Mouse (Mus musculus) testis, adult 2 months (tissue): ENCODE measurements around the gene Synpo2.

Experiments used
- CTCF ChIP-seq: fragments of 200-500 bp; IDR thresholded peaks from 2 replicates; pipeline ENCODE4 v1.5.1; 2012; ENCODE audit warnings: low read depth, mild to moderate bottlenecking, inconsistent platforms, low read length, moderate library complexity; ENCODE audit not compliant: control insufficient read depth, insufficient read depth, insufficient replicate concordance
- POLR2A ChIP-seq: fragments of 200-500 bp; IDR thresholded peaks from 2 replicates; pipeline ENCODE4 v1.6.1; 2012; ENCODE audit warnings: low read depth, mild to moderate bottlenecking, inconsistent platforms, low read length, moderate library complexity; ENCODE audit not compliant: control insufficient read depth

GRCm38 (mm10) chr3:123244376-123244775, 8.4 kb upstream of the Synpo2 start:
- TF ChIP-seq CTCF (no peak), POLR2A (no peak)
